Mouse (Mus musculus): ENCODE measurements around the gene Alkbh6.

Gene Alkbh6

DNA sequence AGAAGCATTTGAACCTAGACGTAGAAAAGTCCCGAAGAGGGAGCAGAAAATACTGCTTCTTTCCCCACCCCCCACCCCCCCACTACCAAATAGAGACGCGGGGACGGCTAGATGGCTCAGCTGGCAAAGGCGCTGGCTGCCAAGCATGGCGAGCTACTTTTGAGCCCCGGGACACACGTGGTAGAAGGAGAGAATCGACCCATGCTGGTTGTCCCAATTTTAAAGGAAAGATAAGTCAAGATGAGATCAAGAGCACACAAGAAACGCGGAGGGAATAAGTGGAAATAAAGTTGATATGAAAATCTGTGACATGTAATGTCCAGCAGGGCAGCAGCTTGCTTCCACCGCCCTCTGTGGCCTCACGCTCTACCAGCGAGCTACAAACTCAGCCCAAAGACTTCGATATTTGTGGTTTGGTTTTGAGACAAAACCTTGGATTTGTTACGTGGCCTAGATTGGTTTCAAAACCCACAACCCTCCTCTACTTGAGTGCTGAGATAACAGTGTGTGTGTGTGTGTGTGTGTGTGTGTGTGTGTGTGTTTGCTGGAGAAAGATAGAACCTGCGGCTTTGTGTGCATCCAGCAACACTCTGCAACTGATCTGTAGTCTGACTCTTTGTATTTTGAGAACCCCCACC is 24.2 kb downstream of the Alkbh6 start:
- DNase-seq, result no peak

DNA sequence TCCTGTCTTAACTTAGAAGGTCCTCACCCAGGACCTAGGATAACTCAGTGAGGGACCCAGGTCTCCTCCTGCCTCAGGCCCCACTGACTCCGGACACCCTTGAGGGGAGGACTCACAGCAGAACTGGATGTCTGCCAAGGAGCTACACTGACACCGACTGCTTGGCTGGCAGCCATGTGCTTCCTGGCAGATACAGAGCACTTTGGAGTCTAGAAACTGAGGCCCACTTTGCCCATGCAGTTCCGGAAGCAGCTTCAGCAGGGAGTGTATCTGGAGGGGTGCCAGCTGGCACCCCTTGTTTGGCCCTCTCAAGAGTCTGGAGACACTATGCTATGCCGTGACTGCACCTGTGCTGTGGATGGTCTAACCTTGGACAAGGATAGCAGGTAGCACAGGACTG is 24.9 kb downstream of the Alkbh6 start:
- DNase-seq, result peak; percentile 95

DNA sequence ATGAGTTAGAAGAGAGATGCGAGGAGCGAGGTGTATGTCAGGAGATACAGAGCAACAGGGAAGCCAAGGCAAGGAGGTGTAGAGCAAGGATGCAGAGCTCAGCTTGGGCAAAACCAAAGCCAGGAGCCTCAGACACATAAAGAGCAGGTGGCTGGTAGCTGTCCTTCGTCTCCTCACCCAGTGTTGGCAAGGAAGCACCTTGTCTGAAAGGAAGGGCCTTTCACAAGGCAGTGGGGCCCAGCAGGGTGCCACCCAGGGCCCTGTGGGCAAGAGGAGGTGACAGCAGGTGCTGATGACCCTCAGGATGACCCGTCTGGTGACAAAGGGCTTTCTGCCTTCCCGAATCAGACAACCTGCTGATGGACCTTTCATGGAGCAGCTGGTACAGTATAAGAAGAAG is 26.0 kb downstream of the Alkbh6 start:
- no peak for DNase-seq

DNA sequence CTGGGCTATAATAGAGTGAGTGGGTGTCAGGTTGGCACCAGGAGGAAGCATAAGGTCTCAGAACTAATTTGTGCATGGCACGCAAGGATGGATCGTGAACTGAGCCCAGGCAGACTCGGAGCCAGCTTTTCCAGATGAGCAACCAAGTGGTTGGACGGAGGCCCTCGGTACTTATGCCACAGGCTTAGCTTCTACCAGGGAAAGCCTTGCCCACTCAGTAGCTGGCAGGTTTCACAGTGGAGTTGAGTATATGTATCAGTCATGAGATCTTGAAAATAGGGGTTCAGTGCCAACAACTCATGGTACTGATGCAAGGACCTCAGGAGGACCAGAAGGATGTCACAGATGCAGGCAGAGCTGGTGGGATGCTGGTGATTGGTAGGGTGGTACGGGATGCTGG is 27.2 kb downstream of the Alkbh6 start:
- no peak for DNase-seq

DNA sequence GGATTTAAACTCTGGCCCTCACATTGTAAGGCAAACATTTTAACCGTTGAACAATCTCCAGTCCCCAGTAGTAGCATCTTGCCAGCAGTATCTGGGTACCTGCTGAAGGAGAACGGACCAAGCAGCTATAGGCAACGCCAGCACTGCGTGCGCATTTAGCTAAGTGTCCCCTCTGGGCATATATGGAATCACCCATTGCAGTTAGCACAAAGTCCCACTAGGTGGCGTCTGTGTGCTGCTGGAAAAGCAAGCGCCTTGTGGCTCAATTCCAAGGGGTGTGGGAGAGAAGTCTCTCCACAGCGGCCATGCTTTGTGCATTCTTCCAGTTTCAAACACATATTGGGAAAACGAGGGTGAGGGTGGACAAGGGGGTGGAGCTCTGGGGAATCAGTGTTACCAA is 27.9 kb downstream of the Alkbh6 start:
- DNase-seq, result no peak

DNA sequence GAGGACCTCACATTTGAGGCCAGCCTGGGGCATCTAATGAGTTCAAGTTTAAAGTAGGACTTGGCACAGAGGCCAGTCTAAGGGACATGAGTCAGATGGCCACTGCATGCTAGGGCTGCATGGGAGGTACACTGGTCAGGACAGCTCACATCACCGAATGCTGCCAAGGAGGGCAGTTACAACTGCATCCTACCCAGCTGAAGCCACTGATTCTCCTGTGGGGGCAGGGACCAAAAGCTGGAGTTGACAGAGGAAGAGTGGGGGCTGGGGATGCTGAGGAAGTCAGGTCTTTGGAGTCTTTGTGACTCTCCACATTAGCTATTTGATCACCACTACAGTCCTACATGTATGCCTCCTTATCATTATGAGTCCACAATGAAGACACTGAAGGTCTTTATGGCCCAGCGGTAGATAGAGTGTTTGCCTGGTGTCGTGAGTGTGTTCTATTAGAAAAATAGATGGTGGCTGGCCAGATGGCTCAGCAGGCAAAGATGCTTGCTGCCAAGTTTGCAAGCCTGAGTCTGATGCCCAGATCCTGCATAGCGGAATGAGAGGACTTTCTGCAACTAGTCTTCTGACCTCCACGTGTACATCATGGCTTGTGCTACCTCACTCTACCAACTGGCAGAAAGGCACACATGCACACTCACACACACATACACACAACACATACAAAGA is 31.1 kb downstream of the Alkbh6 start:
- no peak for DNase-seq

DNA sequence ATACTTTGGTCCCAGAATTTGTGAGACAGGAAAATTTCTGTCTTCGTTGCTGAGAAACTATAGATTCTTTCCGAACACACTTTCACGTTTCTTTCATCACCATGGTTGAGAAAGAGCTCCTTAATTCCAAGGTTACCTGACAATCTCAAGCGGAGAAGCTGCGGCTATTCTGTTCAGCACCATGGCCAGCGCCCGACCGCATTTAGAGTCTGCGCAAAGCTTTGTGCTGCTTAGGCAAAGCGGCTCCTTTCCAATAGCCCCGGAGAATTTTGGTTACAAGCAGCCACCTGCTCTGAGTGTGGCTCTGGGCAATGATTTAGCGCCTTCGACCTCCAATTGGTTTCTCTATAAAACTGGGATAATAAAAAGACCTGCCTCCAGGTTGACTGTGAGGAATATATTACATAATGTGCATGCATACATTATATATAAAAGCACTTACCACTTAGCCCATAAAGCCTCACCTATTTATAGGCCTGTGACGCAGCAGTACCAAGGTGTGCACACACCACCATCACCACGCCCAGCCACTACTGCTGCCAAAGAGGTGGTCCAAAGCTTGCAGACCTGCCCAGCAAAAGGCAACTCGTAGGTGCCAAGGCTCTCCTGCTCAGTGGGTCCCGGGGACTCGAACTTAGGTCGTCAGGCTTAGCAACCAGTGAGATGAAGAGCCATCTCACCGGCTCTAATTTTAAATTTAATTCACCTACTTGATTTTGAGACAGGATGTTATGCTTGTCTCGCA is 38.3 kb downstream of the Alkbh6 start:
- no peak for DNase-seq

DNA sequence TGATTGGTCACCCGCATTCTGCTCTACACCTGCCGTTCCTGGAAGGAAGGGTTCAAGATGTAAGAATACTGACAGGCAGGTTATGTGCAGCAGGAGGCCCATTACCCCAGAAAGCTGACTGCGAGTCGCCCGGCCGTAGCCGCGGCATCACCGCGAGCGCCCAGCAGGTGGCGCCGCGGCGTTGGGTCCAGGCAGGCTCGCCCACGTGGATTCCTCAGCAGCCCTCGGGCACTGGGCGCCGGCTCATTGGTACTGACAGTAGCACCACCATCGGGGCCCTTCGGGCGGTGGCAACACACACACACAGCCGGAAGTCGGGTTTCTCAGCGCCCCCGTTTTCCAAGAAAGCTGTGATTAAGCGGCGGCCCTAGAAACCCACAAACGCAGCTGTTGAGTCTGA is 39.3 kb downstream of the Alkbh6 start:
- no peak for DNase-seq

DNA sequence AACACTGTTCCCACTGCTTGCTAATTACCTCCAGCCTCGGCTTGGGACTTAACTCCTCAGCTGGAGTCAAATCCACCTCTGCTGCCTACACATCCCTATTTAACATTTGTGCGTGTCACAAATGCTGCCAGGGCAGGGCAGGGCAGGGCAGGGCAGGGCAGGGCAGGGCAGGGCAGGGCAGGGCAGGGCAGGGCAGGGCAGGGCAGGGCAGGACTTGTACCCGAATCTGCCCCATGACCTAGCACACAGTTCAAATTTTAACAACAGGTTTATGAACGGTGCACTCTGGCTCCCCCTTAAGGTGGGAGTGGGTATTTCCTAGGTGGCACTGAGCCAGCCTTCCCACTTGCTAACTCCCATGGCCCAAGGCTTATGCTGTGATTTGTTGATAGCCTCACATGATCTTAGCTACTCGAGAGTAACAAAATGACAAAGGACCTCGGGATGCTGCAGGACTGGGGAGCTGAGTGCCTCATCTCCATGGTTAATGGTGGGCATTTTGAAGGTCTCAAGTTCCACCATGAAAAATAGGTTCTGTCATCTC is 44.8 kb downstream of the Alkbh6 start:
- DNase-seq, result peak; percentile 93

DNA sequence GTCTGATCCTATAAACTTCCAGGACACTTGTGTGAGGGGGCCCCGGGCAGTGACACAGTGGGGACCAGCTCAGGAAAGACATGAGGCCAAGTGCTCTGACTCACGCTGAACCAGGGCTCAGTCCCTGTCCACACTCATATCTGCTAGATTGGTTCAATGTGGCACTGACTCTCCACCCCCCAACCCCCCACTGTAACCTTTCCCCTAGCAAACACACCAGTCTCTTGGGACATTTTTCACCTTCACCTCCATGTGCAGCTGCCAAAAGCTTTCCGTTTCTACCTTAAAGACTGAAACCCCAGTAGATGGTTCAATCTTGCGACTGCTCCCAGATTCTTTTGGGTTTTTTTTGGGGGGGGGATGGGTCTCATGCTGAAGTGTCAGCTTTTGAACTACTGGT is 45.5 kb downstream of the Alkbh6 start:
- DNase-seq, result no peak

DNA sequence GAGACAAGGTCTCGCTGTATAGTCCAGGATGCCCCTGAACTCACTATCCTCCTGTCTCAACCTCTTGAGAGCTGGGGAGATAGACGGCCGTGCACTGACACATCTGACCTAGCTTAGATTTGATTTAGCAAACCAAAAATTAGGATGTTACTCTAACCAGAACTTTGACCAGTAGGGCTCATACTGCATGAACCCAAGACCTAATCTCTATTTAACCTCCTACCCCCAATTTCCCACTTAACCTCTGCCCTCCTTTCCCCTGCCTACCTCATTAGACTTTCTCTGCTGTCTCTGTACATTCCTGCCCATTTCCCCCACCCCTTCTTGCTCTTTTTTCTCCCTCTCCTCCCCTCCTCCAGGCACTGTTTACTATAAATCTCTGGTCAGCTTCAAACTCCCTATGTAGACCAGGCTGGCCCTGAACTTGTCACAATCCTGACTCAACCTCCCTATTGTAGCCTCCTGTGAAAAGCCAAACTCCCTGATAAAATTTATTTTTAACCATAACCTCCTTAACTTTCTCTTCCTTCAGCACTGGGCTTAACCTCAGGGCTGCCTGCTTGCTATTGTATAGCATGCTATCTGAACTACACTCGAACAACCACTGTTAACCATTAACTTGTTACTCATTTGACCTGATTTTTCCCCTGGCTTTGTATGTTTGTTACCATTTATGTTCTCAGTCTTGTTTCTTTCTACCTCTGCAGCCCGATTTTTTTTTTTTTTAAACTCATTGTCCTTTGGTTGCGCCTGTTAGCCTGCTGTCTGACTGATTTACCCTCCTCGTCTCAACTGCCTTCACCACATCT is 50.1 kb downstream of the Alkbh6 start:
- DNase-seq, result peak; percentile 61

DNA sequence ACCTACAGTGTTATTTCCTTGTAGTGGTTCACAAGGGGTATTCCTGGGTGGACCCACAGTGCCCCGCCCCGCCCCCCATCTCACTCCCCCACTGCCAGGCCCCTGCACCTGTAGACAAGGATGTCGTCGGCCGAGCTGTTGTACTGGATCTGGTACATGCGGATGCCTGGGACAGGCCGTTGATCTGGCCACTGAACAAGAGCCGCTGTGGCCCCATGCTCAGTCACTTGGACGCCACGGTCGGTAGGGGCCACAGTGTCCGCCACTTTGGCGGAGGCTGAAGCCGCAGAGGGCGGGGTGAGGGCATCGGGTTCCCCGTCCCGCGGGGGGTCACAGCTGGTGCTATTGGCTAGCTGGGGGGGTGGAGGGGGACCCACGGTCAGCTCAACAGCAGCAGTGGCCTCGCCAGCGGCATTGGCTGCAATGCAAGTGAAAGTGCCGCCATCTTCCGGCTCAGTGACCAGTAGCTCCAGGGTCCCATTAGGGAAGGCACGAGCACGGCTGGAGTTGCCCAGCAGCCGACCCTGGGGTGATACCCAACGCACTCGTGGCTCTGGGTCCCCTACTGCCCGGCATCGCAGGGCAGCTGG is 50.9 kb downstream of the Alkbh6 start:
- DNase-seq, result peak; percentile 89

DNA sequence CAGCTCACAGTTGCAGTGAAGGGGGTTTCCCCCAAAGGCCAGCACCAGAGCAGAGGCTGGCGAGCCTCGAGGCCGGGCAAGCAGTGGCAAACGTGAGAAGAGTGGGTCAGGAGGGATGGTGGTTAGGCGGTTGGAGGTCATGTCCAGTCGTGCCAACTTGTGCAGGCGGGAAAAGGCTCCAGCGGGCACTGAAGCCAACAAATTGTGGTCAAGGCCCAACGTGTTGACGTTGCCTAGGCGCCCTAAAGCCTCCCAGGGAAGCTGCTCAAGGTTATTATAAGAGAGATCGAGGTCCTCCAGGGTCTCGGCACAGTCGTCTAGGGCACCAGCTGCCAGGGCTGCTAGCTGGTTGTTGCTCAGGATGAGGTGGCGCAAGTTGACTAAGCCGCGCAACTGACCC is 51.5 kb downstream of the Alkbh6 start:
- DNase-seq, result no peak

DNA sequence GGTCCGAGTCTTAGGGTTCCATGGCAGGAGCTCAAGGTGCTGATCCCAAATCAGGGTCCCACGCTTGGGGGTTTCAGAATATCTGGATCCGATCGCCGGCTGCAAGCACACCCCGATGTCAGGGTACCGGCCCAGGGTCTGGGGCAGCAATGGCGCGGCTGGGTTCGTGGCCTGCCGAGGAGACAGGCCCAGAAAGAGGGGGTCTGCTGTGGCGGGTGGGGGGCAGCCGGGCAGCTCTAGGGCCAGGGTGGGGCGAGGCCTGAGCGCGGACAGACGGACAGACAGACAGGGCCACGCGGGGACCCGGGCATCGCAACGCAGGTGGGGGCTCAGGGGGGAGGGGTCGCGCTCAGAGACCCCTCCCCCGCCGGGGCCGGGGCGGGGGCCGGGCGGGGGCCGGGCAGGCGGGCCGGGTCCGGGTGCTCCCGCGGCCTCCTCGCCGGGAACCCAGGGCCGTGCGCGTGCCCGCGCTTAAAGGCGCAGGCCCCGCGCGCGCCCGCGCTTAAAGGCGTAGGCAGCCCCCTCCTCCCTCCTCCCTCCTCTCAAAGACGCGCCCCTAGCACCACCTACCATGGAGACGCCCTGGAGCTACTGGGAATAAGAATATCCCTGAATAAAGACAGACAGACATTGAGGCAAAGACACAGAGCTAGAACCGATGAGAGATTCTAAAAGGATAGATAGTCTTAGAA is 54.3 kb downstream of the Alkbh6 start, which contains the start of gene Lrfn3:
Lrfn3 (minus strand) TSS at position 121 of the 692 bp plus-strand sequence.
- peak; percentile 95 for DNase-seq

DNA sequence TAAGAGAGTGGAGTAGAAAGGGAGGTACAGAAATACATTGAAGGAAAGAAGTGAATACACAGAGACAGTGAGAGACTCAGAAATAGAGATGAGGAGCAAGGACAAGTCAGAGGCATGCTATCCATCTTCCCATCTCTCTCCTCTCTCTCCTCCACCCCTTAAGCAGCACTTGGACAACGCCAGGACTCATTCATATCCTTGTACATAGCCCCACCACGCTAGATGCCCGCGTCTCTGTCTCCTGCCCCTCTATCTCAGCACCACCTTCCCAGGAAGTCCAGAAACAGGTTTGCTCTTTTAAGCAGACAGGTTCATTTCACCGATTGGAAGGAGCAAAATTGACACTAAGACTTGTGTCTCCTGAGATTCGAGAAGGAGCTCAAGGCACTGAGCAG is 54.8 kb downstream of the Alkbh6 start:
- peak; percentile 59 for DNase-seq

Measured in heart, adult 11 months (tissue).